Mouse (Mus musculus) spleen, adult 2 months (tissue): ENCODE measurements around the gene Gm37240.

Source experiments
- CTCF ChIP-seq: fragments of 200-500 bp; IDR thresholded peaks from 2 replicates; pipeline ENCODE4 v1.5.1; 2011; ENCODE audit warnings: mild to moderate bottlenecking, inconsistent platforms; ENCODE audit not compliant: insufficient read depth, insufficient read length, insufficient replicate concordance; ENCODE audit errors: extremely low read depth
- POLR2A ChIP-seq: fragments of 200-500 bp; IDR thresholded peaks from 2 replicates; pipeline ENCODE4 v1.6.1; 2011; ENCODE audit warnings: low read depth, low read length, inconsistent platforms

DNA sequence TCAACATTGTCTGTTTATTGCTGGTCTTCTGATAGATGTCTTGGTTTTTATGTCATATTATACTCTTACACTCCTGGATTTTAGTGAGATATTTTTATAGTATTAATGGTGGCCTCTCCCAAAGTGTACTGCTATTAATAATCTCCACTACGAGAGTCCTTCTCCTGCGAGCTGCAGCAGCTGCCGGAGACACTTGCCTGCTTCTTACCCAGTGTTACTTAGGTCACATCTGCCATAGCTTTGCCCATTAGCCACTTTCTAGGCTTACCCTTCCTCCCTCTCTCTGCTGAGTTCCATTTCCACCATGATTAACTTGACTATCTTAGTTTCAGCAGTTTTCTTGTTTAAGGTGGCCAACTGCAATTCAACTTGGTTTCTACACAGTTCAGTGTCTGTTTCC lies 956.6 kb downstream of the Gm37240 start:
- TF ChIP-seq CTCF (no peak), POLR2A (no peak)
